Mouse (Mus musculus): ENCODE measurements around the gene Pja2. TPM values are rescaled to one million over a fixed set of nuclear protein-coding genes. Genes with fewer than 3 reads are reported as not detected.
"Not testable (repeated sequence)": the region's sequence is repeated elsewhere in the genome, so short reads cannot be mapped to it uniquely, and the experiment has no call there.

Gene Pja2
- polyA plus RNA-seq, 1 experiment from 2014 or later = 219 TPM

DNA sequence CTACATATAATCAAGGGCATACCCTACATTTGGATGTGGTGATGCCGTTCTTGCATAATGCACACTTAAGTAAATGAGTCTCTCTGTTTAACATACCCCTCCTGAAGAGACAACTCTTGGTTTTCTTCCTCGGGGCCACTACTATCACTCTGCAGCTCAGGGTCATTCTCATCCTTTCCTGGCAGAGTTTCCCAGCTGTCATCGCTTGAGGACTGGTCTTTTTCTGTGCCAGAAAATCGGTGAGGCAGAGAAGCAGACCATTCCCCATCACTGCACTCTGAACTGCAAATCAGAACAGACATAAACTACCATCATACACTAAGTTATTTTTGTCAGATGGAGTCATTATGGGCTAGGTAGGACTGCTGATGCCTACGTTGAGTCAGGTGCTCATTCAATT, 34.1 kb downstream of the Pja2 start:
- Histone ChIP-seq H3K4me1 (ENCODE audit: control insufficient read depth, insufficient read depth, low read length) (no peaks in the 10 kb centered on the region), H3K4me2 (ENCODE audit: low read length) (no peak overlapping the region), H3K27ac (ENCODE audit: low read length) (no peak overlapping the region), H3K27me3 (ENCODE audit: control insufficient read depth, insufficient read depth, low read depth, low read length) (no peaks in the 10 kb centered on the region), H3K36me3 (ENCODE audit: control insufficient read depth, insufficient read depth, low read length) (peaks cover 6% of the 10 kb centered on the region), H3K9ac (ENCODE audit: low read depth, low read length) (no peak overlapping the region), H3K9me3 (replicated peaks; ENCODE audit: control insufficient read depth, low read length, poor library complexity, severe bottlenecking) (no peaks in the 10 kb centered on the region), H3K4me3 (ENCODE audit: low read depth, low read length) (no peak overlapping the region)
- no peak for ATAC-seq
- 90% methylated on average over 5 of the region's 5 CpGs for WGBS

GRCm38 (mm10) chr17:64292740-64293139, 39.0 kb downstream of the Pja2 start:
- Histone ChIP-seq H3K4me1 (ENCODE audit: control insufficient read depth, insufficient read depth, low read length) (no peaks in the 10 kb centered on the region), H3K9me3 (replicated peaks; ENCODE audit: control insufficient read depth, low read length, poor library complexity, severe bottlenecking) (no peaks in the 10 kb centered on the region), H3K4me2 (ENCODE audit: low read length) (no peak overlapping the region), H3K4me3 (ENCODE audit: low read depth, low read length) (no peak overlapping the region), H3K36me3 (ENCODE audit: control insufficient read depth, insufficient read depth, low read length) (peaks cover 11% of the 10 kb centered on the region), H3K9ac (ENCODE audit: low read depth, low read length) (no peak overlapping the region), H3K27ac (ENCODE audit: low read length) (no peak overlapping the region), H3K27me3 (ENCODE audit: control insufficient read depth, insufficient read depth, low read depth, low read length) (no peaks in the 10 kb centered on the region)
- 86% methylated on average over 8 of the region's 8 CpGs for WGBS
- ATAC-seq = no peak

DNA sequence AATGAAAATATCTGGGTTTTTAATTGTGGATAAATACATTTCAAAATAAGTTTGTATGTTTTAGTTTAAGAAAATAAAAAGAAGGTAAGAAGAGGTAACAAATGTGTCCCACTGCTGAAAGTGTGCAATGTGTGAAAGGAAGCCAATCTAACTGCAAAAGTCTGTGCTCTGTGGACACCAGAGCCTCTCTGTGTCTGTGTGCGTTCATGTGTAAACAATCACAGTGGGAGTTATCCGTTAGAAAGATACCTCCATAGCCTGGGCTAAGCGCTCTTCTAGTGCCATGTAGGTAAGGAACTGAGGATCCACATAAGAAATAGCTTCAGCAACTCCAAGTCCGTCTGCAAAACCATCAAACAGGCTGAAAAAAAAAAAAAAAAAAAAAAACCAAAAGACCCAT, 42.0 kb downstream of the Pja2 start:
- H3K9me3 ChIP-seq (replicated peaks; ENCODE audit: control insufficient read depth, low read length, poor library complexity, severe bottlenecking) = no peaks in the 10 kb centered on the region
- H3K27ac ChIP-seq (ENCODE audit: low read length) = no peak overlapping the region
- no peak overlapping the region for H3K4me3 ChIP-seq (ENCODE audit: low read depth, low read length)
- H3K4me1 ChIP-seq (ENCODE audit: control insufficient read depth, insufficient read depth, low read length) = no peaks in the 10 kb centered on the region
- ATAC-seq = no peak
- no peak overlapping the region for H3K4me2 ChIP-seq (ENCODE audit: low read length)
- H3K36me3 ChIP-seq (ENCODE audit: control insufficient read depth, insufficient read depth, low read length) = peaks cover 13% of the 10 kb centered on the region
- no peaks in the 10 kb centered on the region for H3K27me3 ChIP-seq (ENCODE audit: control insufficient read depth, insufficient read depth, low read depth, low read length)
- no peak overlapping the region for H3K9ac ChIP-seq (ENCODE audit: low read depth, low read length)
- WGBS = 38% methylated on average over 4 of the region's 4 CpGs

GRCm38 (mm10) chr17:64288000-64288399, 43.7 kb downstream of the Pja2 start:
- 61% methylated on average over 7 of the region's 7 CpGs for WGBS
- H3K4me3 ChIP-seq (ENCODE audit: low read depth, low read length) = no peak overlapping the region
- ATAC-seq = no peak
- H3K4me1 ChIP-seq (ENCODE audit: control insufficient read depth, insufficient read depth, low read length) = no peaks in the 10 kb centered on the region
- H3K4me2 ChIP-seq (ENCODE audit: low read length) = no peak overlapping the region
- no peak overlapping the region for H3K27ac ChIP-seq (ENCODE audit: low read length)
- no peaks in the 10 kb centered on the region for H3K9me3 ChIP-seq (replicated peaks; ENCODE audit: control insufficient read depth, low read length, poor library complexity, severe bottlenecking)
- H3K27me3 ChIP-seq (ENCODE audit: control insufficient read depth, insufficient read depth, low read depth, low read length) = no peaks in the 10 kb centered on the region
- H3K9ac ChIP-seq (ENCODE audit: low read depth, low read length) = no peak overlapping the region
- peaks cover 15% of the 10 kb centered on the region for H3K36me3 ChIP-seq (ENCODE audit: control insufficient read depth, insufficient read depth, low read length)

DNA sequence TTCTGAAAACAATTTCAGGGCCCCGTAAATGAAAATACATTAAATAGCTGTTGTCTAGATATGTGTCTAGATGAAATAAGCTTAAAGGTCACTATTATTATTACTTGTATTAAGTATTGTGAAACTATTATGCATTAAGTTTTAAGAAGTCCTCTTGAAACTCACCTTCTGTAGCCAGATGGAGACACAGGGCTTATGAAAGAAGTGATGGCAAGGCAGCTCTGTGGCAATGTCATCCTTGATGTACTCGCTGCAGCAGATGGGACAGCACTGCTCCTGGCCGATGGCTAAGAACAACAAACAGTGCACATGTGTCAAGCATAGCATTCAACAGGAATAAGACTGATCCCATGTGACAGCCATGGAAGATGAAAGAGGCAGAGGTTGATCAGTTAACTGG, 44.9 kb downstream of the Pja2 start:
- 74% methylated on average over 3 of the region's 3 CpGs for WGBS
- Histone ChIP-seq H3K4me1 (ENCODE audit: control insufficient read depth, insufficient read depth, low read length) (no peaks in the 10 kb centered on the region), H3K9ac (ENCODE audit: low read depth, low read length) (no peak overlapping the region), H3K9me3 (replicated peaks; ENCODE audit: control insufficient read depth, low read length, poor library complexity, severe bottlenecking) (no peaks in the 10 kb centered on the region), H3K27me3 (ENCODE audit: control insufficient read depth, insufficient read depth, low read depth, low read length) (no peaks in the 10 kb centered on the region), H3K27ac (ENCODE audit: low read length) (no peak overlapping the region), H3K4me2 (ENCODE audit: low read length) (no peak overlapping the region), H3K4me3 (ENCODE audit: low read depth, low read length) (no peak overlapping the region), H3K36me3 (ENCODE audit: control insufficient read depth, insufficient read depth, low read length) (peaks cover 18% of the 10 kb centered on the region)
- ATAC-seq = no peak

GRCm38 (mm10) chr17:64281368-64281767, 50.3 kb downstream of the Pja2 start:
- not testable (repeated sequence) for H3K27ac ChIP-seq (ENCODE audit: low read length); H3K9ac ChIP-seq (ENCODE audit: low read depth, low read length); H3K27me3 ChIP-seq (ENCODE audit: control insufficient read depth, insufficient read depth, low read depth, low read length); ATAC-seq; H3K4me1 ChIP-seq (ENCODE audit: control insufficient read depth, insufficient read depth, low read length); H3K4me3 ChIP-seq (ENCODE audit: low read depth, low read length); H3K4me2 ChIP-seq (ENCODE audit: low read length); H3K9me3 ChIP-seq (replicated peaks; ENCODE audit: control insufficient read depth, low read length, poor library complexity, severe bottlenecking)
- peaks cover 21% of the 10 kb centered on the region for H3K36me3 ChIP-seq (ENCODE audit: control insufficient read depth, insufficient read depth, low read length)
- 80% methylated on average over 3 of the region's 3 CpGs for WGBS

DNA sequence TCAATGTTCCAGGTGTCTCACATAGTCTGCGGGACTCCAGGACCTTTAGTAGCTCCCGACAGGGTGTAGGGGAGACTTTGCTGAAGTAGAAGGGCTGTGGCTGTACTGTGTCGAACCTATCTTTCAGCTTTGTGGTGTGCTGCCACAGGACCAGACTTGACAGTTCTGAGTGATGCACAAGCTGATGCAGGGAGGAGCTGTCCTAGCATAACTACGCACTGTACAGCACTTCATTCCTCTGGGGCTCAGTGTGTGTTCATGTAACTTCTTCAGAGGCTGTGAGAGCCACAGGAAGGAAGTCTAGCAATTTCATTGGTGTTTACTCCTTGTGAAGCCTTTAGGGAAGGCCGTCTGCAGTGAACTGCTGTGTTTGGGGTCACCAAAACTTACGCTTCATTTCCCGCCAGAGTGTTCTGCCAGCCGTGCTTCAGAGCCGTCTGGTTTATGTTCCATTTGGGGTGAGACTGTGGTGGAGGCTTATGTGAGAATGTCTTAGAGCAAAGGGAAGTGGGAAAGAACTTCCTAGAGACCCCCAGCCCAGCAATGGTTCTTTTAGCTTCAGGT, 54.0 kb downstream of the Pja2 start:
- Histone ChIP-seq H3K4me1 (ENCODE audit: control insufficient read depth, insufficient read depth, low read length) (no peaks in the 10 kb centered on the region), H3K27ac (ENCODE audit: low read length) (no peak overlapping the region), H3K4me2 (ENCODE audit: low read length) (no peak overlapping the region), H3K9me3 (replicated peaks; ENCODE audit: control insufficient read depth, low read length, poor library complexity, severe bottlenecking) (no peaks in the 10 kb centered on the region), H3K27me3 (ENCODE audit: control insufficient read depth, insufficient read depth, low read depth, low read length) (no peaks in the 10 kb centered on the region), H3K4me3 (ENCODE audit: low read depth, low read length) (no peak overlapping the region), H3K9ac (ENCODE audit: low read depth, low read length) (no peak overlapping the region), H3K36me3 (ENCODE audit: control insufficient read depth, insufficient read depth, low read length) (peaks cover 16% of the 10 kb centered on the region)
- ATAC-seq = no peak
- WGBS = 80% methylated on average over 9 of the region's 9 CpGs

GRCm38 (mm10) chr17:64276666-64277065, 55.0 kb downstream of the Pja2 start:
- H3K9me3 ChIP-seq (replicated peaks; ENCODE audit: control insufficient read depth, low read length, poor library complexity, severe bottlenecking) = no peaks in the 10 kb centered on the region
- no peak overlapping the region for H3K9ac ChIP-seq (ENCODE audit: low read depth, low read length)
- H3K4me1 ChIP-seq (ENCODE audit: control insufficient read depth, insufficient read depth, low read length) = no peaks in the 10 kb centered on the region
- H3K27me3 ChIP-seq (ENCODE audit: control insufficient read depth, insufficient read depth, low read depth, low read length) = no peaks in the 10 kb centered on the region
- H3K4me2 ChIP-seq (ENCODE audit: low read length) = no peak overlapping the region
- 88% methylated on average over 5 of the region's 5 CpGs for WGBS
- peaks cover 11% of the 10 kb centered on the region for H3K36me3 ChIP-seq (ENCODE audit: control insufficient read depth, insufficient read depth, low read length)
- H3K4me3 ChIP-seq (ENCODE audit: low read depth, low read length) = no peak overlapping the region
- H3K27ac ChIP-seq (ENCODE audit: low read length) = no peak overlapping the region
- no peak for ATAC-seq

- Histone ChIP-seq H3K9me3 (replicated peaks; ENCODE audit: control insufficient read depth, low read length, poor library complexity, severe bottlenecking) (no peaks in the 10 kb centered on the region), H3K27ac (ENCODE audit: low read length) (no peak overlapping the region), H3K9ac (ENCODE audit: low read depth, low read length) (no peak overlapping the region), H3K4me3 (ENCODE audit: low read depth, low read length) (no peak overlapping the region), H3K4me1 (ENCODE audit: control insufficient read depth, insufficient read depth, low read length) (no peaks in the 10 kb centered on the region), H3K36me3 (ENCODE audit: control insufficient read depth, insufficient read depth, low read length) (peaks cover 6% of the 10 kb centered on the region), H3K27me3 (ENCODE audit: control insufficient read depth, insufficient read depth, low read depth, low read length) (no peaks in the 10 kb centered on the region), H3K4me2 (ENCODE audit: low read length) (no peak overlapping the region)
- WGBS = 90% methylated on average over 4 of the region's 4 CpGs
- ATAC-seq = no peak
Observed at GRCm38 (mm10) chr17:64275188-64275587, 56.5 kb downstream of the Pja2 start.
